Mouse (Mus musculus) E14TG2a.4 (cell line): Measurements from ENCODE around the gene Socs5.

ENCODE experiments used
- H3K27me3 ChIP-seq: 2 replicates; pipeline ENCODE4 v1.6.1; 2014; ENCODE audit warnings: low read length, control low read depth; ENCODE audit not compliant: insufficient read depth
- H3K36me3 ChIP-seq: 2 replicates; pipeline ENCODE4 v1.6.1; 2014; ENCODE audit warnings: low read length, control low read depth; ENCODE audit not compliant: insufficient read depth
- H3K4me1 ChIP-seq: replicated peaks from 2 replicates; pipeline ENCODE4 v1.6.1; 2014; ENCODE audit warnings: low read depth, low read length, control low read depth
- H3K4me3 ChIP-seq: replicated peaks from 2 replicates; pipeline ENCODE4 v1.5.1; 2014; ENCODE audit warnings: mild to moderate bottlenecking, low read length
- H3K9me3 ChIP-seq: 2 replicates; pipeline ENCODE4 v1.6.1; 2014; ENCODE audit warnings: low read length, control low read depth
- CTCF ChIP-seq: conservative IDR thresholded peaks from 2 replicates; pipeline ENCODE4 v1.5.1; 2014; ENCODE audit warnings: low read length
- NANOG ChIP-seq: IDR thresholded peaks from 2 replicates; pipeline ENCODE4 v1.6.1; 2014; ENCODE audit warnings: borderline replicate concordance, low read length, mixed read lengths
- POU5F1 ChIP-seq: IDR thresholded peaks from 2 replicates; pipeline ENCODE4 v1.6.1; 2014; ENCODE audit warnings: low read length, borderline replicate concordance

The Socs5 gene

GRCm38 (mm10) chr17:87102636-87103035 lies 4.8 kb upstream of the Socs5 start:
- Histone ChIP-seq H3K9me3 (0 out of 2 replicates have a peak, but pooled peaks cover 3% of the 10 kb centered on the region), H3K27me3 (peaks cover 8% of the 10 kb centered on the region), H3K36me3 (no peaks in the 10 kb centered on the region), H3K4me3 (no peak overlapping the region), H3K4me1 (peaks cover 20% of the 10 kb centered on the region)
- TF ChIP-seq POU5F1 (no peak), NANOG (0 out of 2 replicates have a peak, but pooled peaks have one; percentile 16)

- peaks cover 21% of the 10 kb centered on the region for H3K4me1 ChIP-seq
- H3K27me3 ChIP-seq = peaks cover 10% of the 10 kb centered on the region
- no peak overlapping the region for H3K4me3 ChIP-seq
- H3K36me3 ChIP-seq = no peaks in the 10 kb centered on the region
- TF ChIP-seq CTCF = no peak
- TF ChIP-seq POU5F1 = no peak
- no peak for TF ChIP-seq NANOG
- 0 out of 2 replicates have a peak, but pooled peaks cover 3% of the 10 kb centered on the region for H3K9me3 ChIP-seq
Measured at GRCm38 (mm10) chr17:87103060-87103459, 4.4 kb upstream of the Socs5 start.

GRCm38 (mm10) chr17:87104276-87104675 lies 3.2 kb upstream of the Socs5 start:
- peaks cover 20% of the 10 kb centered on the region for H3K27me3 ChIP-seq

GRCm38 (mm10) chr17:87105941-87106340 lies 1.5 kb upstream of the Socs5 start:
- peaks cover 23% of the 10 kb centered on the region for H3K27me3 ChIP-seq
- H3K9me3 ChIP-seq = 0 out of 2 replicates have a peak, but pooled peaks cover 3% of the 10 kb centered on the region
- H3K36me3 ChIP-seq = no peaks in the 10 kb centered on the region
- H3K4me3 ChIP-seq = peak overlapping the region; percentile 81; the same call in 1 of the 2 replicates
- peaks cover 39% of the 10 kb centered on the region for H3K4me1 ChIP-seq
- TF ChIP-seq POU5F1 (no peak), NANOG (no peak), CTCF (no peak)

More at GRCm38 (mm10) chr17:87104276-87104675, 3.2 kb upstream of the Socs5 start:
- Histone ChIP-seq H3K4me1 (peaks cover 33% of the 10 kb centered on the region), H3K4me3 (no peak overlapping the region), H3K9me3 (0 out of 2 replicates have a peak, but pooled peaks cover 3% of the 10 kb centered on the region), H3K36me3 (no peaks in the 10 kb centered on the region)
- TF ChIP-seq CTCF (no peak), NANOG (no peak), POU5F1 (no peak)

- Histone ChIP-seq H3K9me3 (0 out of 2 replicates have a peak, but pooled peaks cover 3% of the 10 kb centered on the region), H3K27me3 (peaks cover 23% of the 10 kb centered on the region), H3K4me1 (peaks cover 39% of the 10 kb centered on the region), H3K4me3 (peak overlapping the region; percentile 88), H3K36me3 (no peaks in the 10 kb centered on the region)
- TF ChIP-seq CTCF (no peak), POU5F1 (no peak), NANOG (no peak)
Measured at GRCm38 (mm10) chr17:87106691-87107523, 572 bp upstream of the Socs5 start.

- no peak for TF ChIP-seq CTCF
- TF ChIP-seq POU5F1 = no peak
- TF ChIP-seq NANOG = no peak
- H3K4me1 ChIP-seq = peaks cover 31% of the 10 kb centered on the region
- no peaks in the 10 kb centered on the region for H3K9me3 ChIP-seq
- H3K36me3 ChIP-seq = no peaks in the 10 kb centered on the region
- peaks cover 23% of the 10 kb centered on the region for H3K27me3 ChIP-seq
- H3K4me3 ChIP-seq = peak overlapping the region; percentile 88
Measured at GRCm38 (mm10) chr17:87108507-87109292, 1.2 kb downstream of the Socs5 start.

GRCm38 (mm10) chr17:87109504-87109903 lies 2.0 kb downstream of the Socs5 start:
- TF ChIP-seq POU5F1 = no peak
- no peak for TF ChIP-seq CTCF
- TF ChIP-seq NANOG = no peak
- Histone ChIP-seq H3K9me3 (no peaks in the 10 kb centered on the region), H3K4me1 (peaks cover 31% of the 10 kb centered on the region), H3K4me3 (no peak overlapping the region), H3K27me3 (peaks cover 21% of the 10 kb centered on the region), H3K36me3 (no peaks in the 10 kb centered on the region)
